Mouse (Mus musculus) adrenal gland, adult 8-10 months (tissue): Measurements from ENCODE around the gene Upp1. TPM values are rescaled to one million over a fixed set of nuclear protein-coding genes. Genes with fewer than 3 reads are reported as not detected.

ENCODE experiments used
- DNase-seq: peaks from one replicate; pipeline ENCODE4 v3.0.0; 2022
- total RNA-seq, 4 experiments: library from RNA; stranded (reverse); gene quantifications; 2 replicates each; pipeline ENCODE4 v1.2.4; 2022

Upp1 gene
- total RNA-seq, 4 experiments from 2014 or later, result 8.0 to 10.3 (median 9.1) TPM

DNA sequence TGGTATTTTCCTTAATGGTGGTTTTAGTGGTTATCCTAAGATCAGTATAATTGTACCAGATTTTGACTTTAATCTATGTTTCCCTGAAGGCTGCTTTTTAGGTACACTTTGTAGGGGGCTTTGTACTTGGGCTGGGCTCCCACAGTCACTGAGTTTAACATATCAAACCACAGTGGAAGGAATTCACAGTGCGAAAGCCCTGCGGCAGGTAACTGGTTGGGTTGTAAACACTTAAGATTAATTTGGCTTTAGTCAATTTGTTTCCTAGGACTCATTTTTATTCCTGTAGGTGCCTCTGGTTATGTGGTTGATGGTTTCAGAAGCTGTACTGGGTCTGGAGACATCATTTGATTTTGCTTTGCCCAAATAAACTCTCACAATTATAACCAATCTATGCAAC is 49.4 kb downstream of the Upp1 start:
- DNase-seq, result no peak

DNA sequence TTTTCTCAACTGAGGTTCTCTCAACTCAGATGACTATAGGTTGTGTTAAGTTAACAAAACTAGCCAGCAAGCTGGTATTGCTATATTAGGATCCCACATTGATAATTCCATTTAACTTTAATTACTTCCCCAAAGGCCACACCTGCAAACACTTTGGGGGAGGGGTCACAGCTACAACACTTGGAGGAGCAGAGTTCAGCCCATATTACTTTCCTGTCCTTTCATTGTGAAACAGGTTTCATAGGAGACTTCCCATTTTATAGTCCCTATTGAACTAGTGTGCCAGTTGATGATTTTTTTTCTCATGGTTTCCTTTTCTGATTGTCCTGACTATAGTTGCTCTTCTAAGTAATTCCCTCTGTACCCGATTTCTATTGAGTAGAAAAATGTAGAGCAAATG is 63.6 kb downstream of the Upp1 start:
- no peak for DNase-seq

Other genes starting within 250 kb of the Upp1 start
- under 1 TPM; 0.05 to 0.15 (median 0.11) TPM for gene Pkd1l1, start 144.8 kb upstream of the Upp1 start, total RNA-seq
- gene Hus1, start 106.9 kb upstream of the Upp1 start, total RNA-seq, result 10 to 100 TPM in 2 of 4 experiments, 1 to 10 TPM in 2; 8.7 to 13.8 (median 10.2) TPM
- under 1 TPM; 0.11 to 0.52 (median 0.16) TPM for gene Gm11992, start 69.5 kb upstream of the Upp1 start, total RNA-seq
- gene Sun3, start 69.1 kb upstream of the Upp1 start, total RNA-seq, result not detected
- gene Abca13, start 73.8 kb downstream of the Upp1 start, total RNA-seq, result under 1 TPM in 3 of 4 experiments, not detected in 1; 0.03 to 0.06 (median 0.03) TPM